ENCODE assay signal across 8 mouse cellular contexts in genomic region chr12:79613846-79614582, GRCm38 (mm10).
DNase-seq lines count a peak whose midpoint lies in the region; ATAC-seq lines count a peak whose summit lies in the region.

No protein-coding gene starts in this region.

- H3K9me3 ChIP-seq in kidney, embryonic 14.5 days (ENCODE audit: control insufficient read depth, low read length): no peaks in the 10 kb centered on the region

- peak overlapping the region; percentile 69; the same call in 1 of the 2 replicates for H3K27ac ChIP-seq in kidney, embryonic 14.5 days (ENCODE audit: low read depth, low read length)
- peak overlapping the region; percentile 70 for H3K27ac ChIP-seq in macrophage

- no peak overlapping the region for H3K4me2 ChIP-seq in kidney, embryonic 14.5 days (replicated peaks; ENCODE audit: low read depth, low read length)

- no peak overlapping the region for H3K9ac ChIP-seq in kidney, embryonic 14.5 days (ENCODE audit: low read depth, low read length)

- no peak for DNase-seq in kidney, postnatal 14 days
- peak; percentile 73 for DNase-seq in adipocyte (ENCODE audit: low spot score)
- DNase-seq in forelimb bud, embryonic 11.5 days (ENCODE audit: low read depth, low spot score): peak; percentile 70
- no peak for DNase-seq in thymus, adult 18-20 months
- DNase-seq in right cerebral cortex, adult 18-20 months: no peak

- 66% methylated on average over 9 of the region's 9 CpGs for WGBS in kidney, embryonic 14.5 days
- 29% methylated on average over 9 of the region's 9 CpGs for WGBS in macrophage (ENCODE audit: missing documents)

- H3K36me3 ChIP-seq in kidney, embryonic 14.5 days (ENCODE audit: control insufficient read depth, insufficient read depth, low read length): no peaks in the 10 kb centered on the region
- H3K36me3 ChIP-seq in macrophage (ENCODE audit: inconsistent target): no peaks in the 10 kb centered on the region

- H3K79me2 ChIP-seq in macrophage (ENCODE audit: inconsistent target): no peaks in the 10 kb centered on the region

- H3K4me3 ChIP-seq in kidney, embryonic 14.5 days (ENCODE audit: low read length): no peak overlapping the region
- no peak overlapping the region for H3K4me3 ChIP-seq in macrophage (ENCODE audit: inconsistent target)

- H3K4me1 ChIP-seq in kidney, embryonic 14.5 days (ENCODE audit: control insufficient read depth, insufficient read depth, low read length): peaks cover 24% of the 10 kb centered on the region

- no peak for ATAC-seq in kidney, embryonic 14.5 days (ENCODE audit: low FRiP score, low TSS enrichment)
- no peak for ATAC-seq in frontal cortex, adult (ENCODE audit: low TSS enrichment)

- no peaks in the 10 kb centered on the region for H3K27me3 ChIP-seq in kidney, embryonic 14.5 days (ENCODE audit: control insufficient read depth, insufficient read depth, low read length)

Comparison
In these comparisons a context has a peak if more than half of its experiments do, and no peak if none do; other contexts are left out.
1. DNase-seq: peak in adipocyte (single experiment) and forelimb bud, embryonic 11.5 days (single experiment); none in kidney, postnatal 14 days (single experiment), thymus, adult 18-20 months (0 of 2) and right cerebral cortex, adult 18-20 months (single experiment).